Mouse (Mus musculus) heart, embryonic 11.5 days (tissue): ENCODE data around the gene Angptl7. TPM values are rescaled to one million over a fixed set of nuclear protein-coding genes. Genes with fewer than 3 reads are reported as not detected.

Source experiments
- ATAC-seq: fragments of 200-750 bp; cut with Nextera tagmentation; replicated peaks from 2 replicates; pipeline ENCODE4 v1.8.0; 2017; ENCODE audit warnings: moderate library complexity; ENCODE audit not compliant: insufficient number of reproducible peaks, low FRiP score, low TSS enrichment
- H3K27ac ChIP-seq: fragments of 300-500 bp; sonication (generic); 2 replicates; pipeline ENCODE4 v1.5.1; 2014; ENCODE audit warnings: mild to moderate bottlenecking, low read depth, low read length
- H3K27me3 ChIP-seq: fragments of 300-500 bp; sonication (generic); 2 replicates; pipeline ENCODE4 v1.6.1; 2014; ENCODE audit warnings: mild to moderate bottlenecking, low read length, mixed read lengths; ENCODE audit not compliant: control insufficient read depth, insufficient read depth
- H3K36me3 ChIP-seq: fragments of 300-500 bp; sonication (generic); 2 replicates; pipeline ENCODE4 v1.6.1; 2014; ENCODE audit warnings: mild to moderate bottlenecking, low read length, moderate library complexity, mixed read lengths; ENCODE audit not compliant: control insufficient read depth, insufficient read depth
- H3K4me1 ChIP-seq: fragments of 300-500 bp; sonication (generic); 2 replicates; pipeline ENCODE4 v1.6.1; 2014; ENCODE audit warnings: low read length; ENCODE audit not compliant: control insufficient read depth, insufficient read depth
- H3K4me2 ChIP-seq: fragments of 300-500 bp; sonication (generic); 2 replicates; pipeline ENCODE4 v1.6.1; 2014; ENCODE audit warnings: mild to moderate bottlenecking, moderate library complexity
- H3K4me3 ChIP-seq: fragments of 300-500 bp; sonication (generic); 2 replicates; pipeline ENCODE4 v1.5.1; 2014; ENCODE audit warnings: low read depth, low read length
- H3K9ac ChIP-seq: fragments of 300-500 bp; sonication (generic); 2 replicates; pipeline ENCODE4 v1.6.1; 2014; ENCODE audit warnings: mild to moderate bottlenecking, low read depth, low read length, moderate library complexity
- H3K9me3 ChIP-seq: fragments of 300-500 bp; sonication (generic); replicated peaks from 2 replicates; pipeline ENCODE4 v1.6.1; 2016; ENCODE audit warnings: low read length; ENCODE audit not compliant: control insufficient read depth
- WGBS: fragments of 180-500 bp; shearing (Covaris S2); extraction: QIAGEN DNeasy Blood & Tissue Kit; methylation state at CpG from one replicate; pipeline ENCODE4 v1.1.7; 2014; ENCODE audit not compliant: insufficient replicate concordance; 5-methylcytosine and 5-hydroxymethylcytosine counted together
- polyA plus RNA-seq: library from polyadenylated mRNA; unstranded; fragments of >200 nt; fragmentation: Nextera tagmentation; extraction: Ambion mirVana; gene quantifications from 2 replicates; pipeline ENCODE4 v1.2.1, GENCODE M21; 2014

Gene Angptl7
- polyA plus RNA-seq, 1 experiment from 2014 or later: 2.9 TPM

- no peak for ATAC-seq
- H3K4me2 ChIP-seq: no peak overlapping the region
- no peak overlapping the region for H3K9ac ChIP-seq
- WGBS: 64% methylated on average over 2 of the region's 2 CpGs
- H3K9me3 ChIP-seq: no peaks in the 10 kb centered on the region
- no peaks in the 10 kb centered on the region for H3K4me1 ChIP-seq
- peaks cover 51% of the 10 kb centered on the region for H3K36me3 ChIP-seq
- H3K4me3 ChIP-seq: no peak overlapping the region
- H3K27ac ChIP-seq: no peak overlapping the region
- no peaks in the 10 kb centered on the region for H3K27me3 ChIP-seq
Observed at GRCm38 (mm10) chr4:148487841-148488240, 12.4 kb downstream of the Angptl7 start.

GRCm38 (mm10) chr4:148484511-148484910 is 15.7 kb downstream of the Angptl7 start:
- no peaks in the 10 kb centered on the region for H3K4me1 ChIP-seq
- H3K9ac ChIP-seq: no peak overlapping the region
- WGBS: 91% methylated on average over 12 of the region's 12 CpGs
- ATAC-seq: no peak
- H3K27me3 ChIP-seq: no peaks in the 10 kb centered on the region
- H3K4me2 ChIP-seq: no peak overlapping the region
- peaks cover 44% of the 10 kb centered on the region for H3K36me3 ChIP-seq
- no peak overlapping the region for H3K27ac ChIP-seq
- H3K9me3 ChIP-seq: no peaks in the 10 kb centered on the region
- H3K4me3 ChIP-seq: no peak overlapping the region

GRCm38 (mm10) chr4:148481557-148482168 is 18.6 kb downstream of the Angptl7 start:
- H3K4me1 ChIP-seq: no peaks in the 10 kb centered on the region
- no peak overlapping the region for H3K4me2 ChIP-seq
- 93% methylated on average over 2 of the region's 2 CpGs for WGBS
- H3K9ac ChIP-seq: no peak overlapping the region
- no peaks in the 10 kb centered on the region for H3K27me3 ChIP-seq
- no peak overlapping the region for H3K4me3 ChIP-seq
- peaks cover 39% of the 10 kb centered on the region for H3K36me3 ChIP-seq
- ATAC-seq: no peak
- no peaks in the 10 kb centered on the region for H3K9me3 ChIP-seq
- H3K27ac ChIP-seq: no peak overlapping the region

- ATAC-seq: no peak
- Histone ChIP-seq H3K9ac (no peak overlapping the region), H3K4me1 (no peaks in the 10 kb centered on the region), H3K4me3 (no peak overlapping the region), H3K4me2 (no peak overlapping the region), H3K9me3 (no peaks in the 10 kb centered on the region), H3K36me3 (peaks cover 38% of the 10 kb centered on the region), H3K27ac (no peak overlapping the region), H3K27me3 (no peaks in the 10 kb centered on the region)
- 90% methylated on average over 2 of the region's 2 CpGs for WGBS
Observed at GRCm38 (mm10) chr4:148480245-148480644, 20.0 kb downstream of the Angptl7 start.

- ATAC-seq: no peak
- peaks cover 40% of the 10 kb centered on the region for H3K36me3 ChIP-seq
- no peak overlapping the region for H3K27ac ChIP-seq
Observed at GRCm38 (mm10) chr4:148473496-148473895, 26.8 kb downstream of the Angptl7 start.

GRCm38 (mm10) chr4:148472436-148473174 is 27.7 kb downstream of the Angptl7 start:
- Histone ChIP-seq H3K36me3 (peaks cover 49% of the 10 kb centered on the region), H3K4me2 (no peak overlapping the region), H3K9ac (no peak overlapping the region), H3K27me3 (no peaks in the 10 kb centered on the region), H3K4me1 (no peaks in the 10 kb centered on the region), H3K27ac (no peak overlapping the region), H3K4me3 (no peak overlapping the region), H3K9me3 (no peaks in the 10 kb centered on the region)
- WGBS: 92% methylated on average over 8 of the region's 8 CpGs
- no peak for ATAC-seq

More at GRCm38 (mm10) chr4:148473496-148473895, 26.8 kb downstream of the Angptl7 start:
- H3K4me1 ChIP-seq: no peaks in the 10 kb centered on the region
- H3K4me2 ChIP-seq: no peak overlapping the region
- H3K9me3 ChIP-seq: no peaks in the 10 kb centered on the region
- 89% methylated on average over 5 of the region's 5 CpGs for WGBS
- H3K4me3 ChIP-seq: no peak overlapping the region
- H3K9ac ChIP-seq: no peak overlapping the region
- H3K27me3 ChIP-seq: no peaks in the 10 kb centered on the region

GRCm38 (mm10) chr4:148471363-148471806 is 28.9 kb downstream of the Angptl7 start:
- Histone ChIP-seq H3K9ac (no peak overlapping the region), H3K36me3 (peaks cover 55% of the 10 kb centered on the region), H3K9me3 (no peaks in the 10 kb centered on the region), H3K27me3 (no peaks in the 10 kb centered on the region), H3K4me2 (no peak overlapping the region), H3K4me3 (no peak overlapping the region), H3K27ac (no peak overlapping the region), H3K4me1 (no peaks in the 10 kb centered on the region)
- no peak for ATAC-seq
- 92% methylated on average over 10 of the region's 10 CpGs for WGBS

- Histone ChIP-seq H3K9me3 (no peaks in the 10 kb centered on the region), H3K27me3 (no peaks in the 10 kb centered on the region), H3K4me1 (no peaks in the 10 kb centered on the region), H3K4me2 (no peak overlapping the region), H3K36me3 (peaks cover 54% of the 10 kb centered on the region), H3K4me3 (no peak overlapping the region), H3K27ac (no peak overlapping the region), H3K9ac (no peak overlapping the region)
- no peak for ATAC-seq
- WGBS: 90% methylated on average over 11 of the region's 11 CpGs
Observed at GRCm38 (mm10) chr4:148469487-148470252, 30.6 kb downstream of the Angptl7 start.
